Mouse (Mus musculus) spleen, embryonic (tissue): ENCODE results near the gene Fap.

ENCODE experiments used
- CTCF ChIA-PET: fragments of 350-600 bp; sonication (Branson Sonifier 250); formaldehyde crosslinking; loops from one replicate; lab custom pipeline; 2022; lab: Charles Lee

Gene Fap

GRCm38 (mm10) chr2:62531065-62531464 lies 42.8 kb downstream of the Fap start:
- CTCF ChIA-PET: no interaction called here

- CTCF ChIA-PET: no interaction called here
Observed at GRCm38 (mm10) chr2:62526399-62526798, 47.5 kb downstream of the Fap start.

- CTCF ChIA-PET: no interaction called here
Observed at GRCm38 (mm10) chr2:62517790-62518189, 56.1 kb downstream of the Fap start.

- CTCF ChIA-PET: no interaction called here
Observed at GRCm38 (mm10) chr2:62514477-62514876, 59.4 kb downstream of the Fap start.

GRCm38 (mm10) chr2:62513477-62513876 lies 60.4 kb downstream of the Fap start:
- CTCF ChIA-PET: no interaction called here

GRCm38 (mm10) chr2:62507130-62507529 lies 66.7 kb downstream of the Fap start:
- CTCF ChIA-PET: no interaction called here

GRCm38 (mm10) chr2:62506441-62506840 lies 67.4 kb downstream of the Fap start:
- CTCF ChIA-PET: no interaction called here

GRCm38 (mm10) chr2:62504269-62504796 lies 69.5 kb downstream of the Fap start:
- CTCF ChIA-PET: interaction anchor here (0.6 kb wide), 1 partner anchor 1173 kb away, joined by 3 read pairs; no protein-coding TSS in a partner anchor

GRCm38 (mm10) chr2:62503326-62503725 lies 70.5 kb downstream of the Fap start:
- CTCF ChIA-PET: no interaction called here

- CTCF ChIA-PET: no interaction called here
Observed at GRCm38 (mm10) chr2:62502516-62502915, 71.4 kb downstream of the Fap start.

- CTCF ChIA-PET: no interaction called here
Observed at GRCm38 (mm10) chr2:62498821-62499220, 75.1 kb downstream of the Fap start.

- CTCF ChIA-PET: no interaction called here
Observed at GRCm38 (mm10) chr2:62498086-62498485, 75.8 kb downstream of the Fap start.

GRCm38 (mm10) chr2:62497333-62498002 lies 76.4 kb downstream of the Fap start:
- CTCF ChIA-PET: interaction anchor here (0.5 kb wide), 1 partner anchor 153 kb away, joined by 3 read pairs; no protein-coding TSS in a partner anchor

- CTCF ChIA-PET: no interaction called here
Observed at GRCm38 (mm10) chr2:62495407-62495806, 78.5 kb downstream of the Fap start.

GRCm38 (mm10) chr2:62489832-62490231 lies 84.0 kb downstream of the Fap start:
- CTCF ChIA-PET: no interaction called here

- CTCF ChIA-PET: no interaction called here
Observed at GRCm38 (mm10) chr2:62484906-62485305, 89.0 kb downstream of the Fap start.

- CTCF ChIA-PET: no interaction called here
Observed at GRCm38 (mm10) chr2:62483550-62483949, 90.3 kb downstream of the Fap start, which contains the start of gene Gcg. TSS of gene Gcg (minus strand) at chr2:62483650.

GRCm38 (mm10) chr2:62480285-62481198 lies 93.3 kb downstream of the Fap start:
- CTCF ChIA-PET: no interaction called here

- CTCF ChIA-PET: no interaction called here
Observed at GRCm38 (mm10) chr2:62469551-62469950, 104.3 kb downstream of the Fap start.

GRCm38 (mm10) chr2:62463287-62463686 lies 110.6 kb downstream of the Fap start:
- CTCF ChIA-PET: no interaction called here

- CTCF ChIA-PET: no interaction called here
Observed at GRCm38 (mm10) chr2:62462174-62462573, 111.7 kb downstream of the Fap start.

GRCm38 (mm10) chr2:62460815-62461450 lies 112.9 kb downstream of the Fap start:
- CTCF ChIA-PET: interaction anchor here (0.6 kb wide), 1 partner anchor 657 kb away, joined by 3 read pairs; no protein-coding TSS in a partner anchor
